Mouse (Mus musculus) kidney, embryonic 16.5 days (tissue): ENCODE measurements at regions not wholly inside any gene's neighbourhood (a gene's known extent, or its start where the extent isn't known, plus 50 kb on each side); places are given as distances from the start of the nearest gene placed in this dataset.
"Not testable (repeated sequence)": the region's sequence is repeated elsewhere in the genome, so short reads cannot be mapped to it uniquely, and the experiment has no call there.

Source experiments
- ATAC-seq: fragments of 200-750 bp; cut with Nextera tagmentation; 2 replicates; pipeline ENCODE4 v1.8.0; 2017; ENCODE audit warnings: moderate TSS enrichment; ENCODE audit not compliant: low FRiP score, low TSS enrichment
- H3K27ac ChIP-seq: fragments of 300-500 bp; sonication (generic); 2 replicates; pipeline ENCODE4 v1.5.1; 2014; ENCODE audit warnings: low read length
- H3K27me3 ChIP-seq: fragments of 300-500 bp; sonication (generic); 2 replicates; pipeline ENCODE4 v1.6.1; 2014; ENCODE audit warnings: low read length, control low read depth, mixed read lengths; ENCODE audit not compliant: insufficient read depth
- H3K36me3 ChIP-seq: fragments of 300-500 bp; sonication (generic); 2 replicates; pipeline ENCODE4 v1.6.1; 2014; ENCODE audit warnings: low read length, control low read depth, mixed read lengths; ENCODE audit not compliant: insufficient read depth
- H3K4me1 ChIP-seq: fragments of 300-500 bp; sonication (generic); 2 replicates; pipeline ENCODE4 v1.6.1; 2014; ENCODE audit warnings: low read length, control low read depth, mixed read lengths; ENCODE audit not compliant: insufficient read depth
- H3K4me2 ChIP-seq: fragments of 300-500 bp; sonication (generic); replicated peaks from 2 replicates; pipeline ENCODE4 v1.6.1; 2014; ENCODE audit warnings: low read depth, low read length
- H3K4me3 ChIP-seq: fragments of 300-500 bp; sonication (generic); 2 replicates; pipeline ENCODE4 v1.5.1; 2014; ENCODE audit warnings: mild to moderate bottlenecking, low read length
- H3K9ac ChIP-seq: fragments of 300-500 bp; sonication (generic); replicated peaks from 2 replicates; pipeline ENCODE4 v1.6.1; 2014; ENCODE audit warnings: low read length
- H3K9me3 ChIP-seq: fragments of 300-500 bp; sonication (generic); 2 replicates; pipeline ENCODE4 v1.6.1; 2016; ENCODE audit warnings: low read length, control low read depth
- WGBS: fragments of 180-500 bp; shearing (Covaris S2); extraction: QIAGEN DNeasy Blood & Tissue Kit; methylation state at CpG from one replicate; pipeline ENCODE4 v1.1.7; 2014; 5-methylcytosine and 5-hydroxymethylcytosine counted together

- no peak overlapping the region for H3K9ac ChIP-seq
- no peak overlapping the region for H3K4me3 ChIP-seq
- no peaks in the 10 kb centered on the region for H3K4me1 ChIP-seq
- H3K36me3 ChIP-seq: no peaks in the 10 kb centered on the region
- no peak overlapping the region for H3K4me2 ChIP-seq
- no peak overlapping the region for H3K27ac ChIP-seq
- no peaks in the 10 kb centered on the region for H3K27me3 ChIP-seq
- H3K9me3 ChIP-seq: no peaks in the 10 kb centered on the region
- no peak for ATAC-seq
Observed at GRCm38 (mm10) chr10:15321480-15321879, 603.5 kb upstream of the Gje1 start.

GRCm38 (mm10) chr10:15317017-15317607 is 599.1 kb upstream of the Gje1 start:
- ATAC-seq: no peak
- no peak overlapping the region for H3K4me3 ChIP-seq
- no peaks in the 10 kb centered on the region for H3K27me3 ChIP-seq
- no peaks in the 10 kb centered on the region for H3K36me3 ChIP-seq
- no peaks in the 10 kb centered on the region for H3K4me1 ChIP-seq
- no peak overlapping the region for H3K9ac ChIP-seq
- WGBS: 64% methylated on average over 2 of the region's 2 CpGs
- no peaks in the 10 kb centered on the region for H3K9me3 ChIP-seq
- H3K27ac ChIP-seq: no peak overlapping the region
- no peak overlapping the region for H3K4me2 ChIP-seq

GRCm38 (mm10) chr10:15310650-15311049 is 592.6 kb upstream of the Gje1 start:
- Histone ChIP-seq H3K9me3 (no peaks in the 10 kb centered on the region), H3K27ac (no peak overlapping the region), H3K36me3 (no peaks in the 10 kb centered on the region), H3K9ac (no peak overlapping the region), H3K4me1 (no peaks in the 10 kb centered on the region), H3K4me3 (no peak overlapping the region), H3K27me3 (no peaks in the 10 kb centered on the region), H3K4me2 (no peak overlapping the region)
- ATAC-seq: no peak
- 69% methylated on average over 2 of the region's 2 CpGs for WGBS

- no peak overlapping the region for H3K27ac ChIP-seq
- ATAC-seq: no peak
- 58% methylated on average over 3 of the region's 3 CpGs for WGBS
Observed at GRCm38 (mm10) chr10:15305811-15306473, 587.9 kb upstream of the Gje1 start.

GRCm38 (mm10) chr10:15300199-15301085 is 582.4 kb upstream of the Gje1 start:
- WGBS: 32% methylated on average over 8 of the region's 8 CpGs
- Histone ChIP-seq H3K36me3 (no peaks in the 10 kb centered on the region), H3K27ac (no peak overlapping the region), H3K4me3 (peak overlapping the region; percentile 22), H3K9me3 (no peaks in the 10 kb centered on the region), H3K4me1 (peaks cover 3% of the 10 kb centered on the region; the same call in 1 of the 2 replicates), H3K27me3 (no peaks in the 10 kb centered on the region), H3K9ac (no peak overlapping the region), H3K4me2 (peak overlapping the region; percentile 48)
- peak; percentile 91 for ATAC-seq

More at GRCm38 (mm10) chr10:15305811-15306473, 587.9 kb upstream of the Gje1 start:
- H3K27me3 ChIP-seq: no peaks in the 10 kb centered on the region
- no peaks in the 10 kb centered on the region for H3K9me3 ChIP-seq
- H3K9ac ChIP-seq: no peak overlapping the region
- H3K36me3 ChIP-seq: no peaks in the 10 kb centered on the region
- H3K4me3 ChIP-seq: no peak overlapping the region
- no peaks in the 10 kb centered on the region; the same call in 1 of the 2 replicates for H3K4me1 ChIP-seq
- H3K4me2 ChIP-seq: no peak overlapping the region

GRCm38 (mm10) chr10:15299331-15300198 is 581.6 kb upstream of the Gje1 start:
- H3K27me3 ChIP-seq: no peaks in the 10 kb centered on the region
- no peak overlapping the region for H3K27ac ChIP-seq
- no peak overlapping the region for H3K4me3 ChIP-seq
- no peak overlapping the region for H3K9ac ChIP-seq
- 38% methylated on average over 11 of the region's 11 CpGs for WGBS
- ATAC-seq: no peak
- no peaks in the 10 kb centered on the region for H3K9me3 ChIP-seq
- no peak overlapping the region for H3K4me2 ChIP-seq
- H3K36me3 ChIP-seq: no peaks in the 10 kb centered on the region
- peaks cover 3% of the 10 kb centered on the region; the same call in 1 of the 2 replicates for H3K4me1 ChIP-seq

- Histone ChIP-seq H3K4me1 (peaks cover 3% of the 10 kb centered on the region; the same call in 1 of the 2 replicates), H3K9me3 (no peaks in the 10 kb centered on the region), H3K9ac (no peak overlapping the region), H3K27me3 (no peaks in the 10 kb centered on the region), H3K4me3 (no peak overlapping the region), H3K27ac (no peak overlapping the region), H3K36me3 (no peaks in the 10 kb centered on the region), H3K4me2 (no peak overlapping the region)
- ATAC-seq: no peak
- WGBS: 91% methylated on average over 2 of the region's 2 CpGs
Observed at GRCm38 (mm10) chr10:15297257-15297656, 579.2 kb upstream of the Gje1 start.

- Histone ChIP-seq H3K27me3 (no peaks in the 10 kb centered on the region), H3K36me3 (no peaks in the 10 kb centered on the region), H3K9me3 (no peaks in the 10 kb centered on the region), H3K27ac (no peak overlapping the region), H3K4me2 (no peak overlapping the region), H3K4me1 (no peaks in the 10 kb centered on the region), H3K9ac (no peak overlapping the region), H3K4me3 (no peak overlapping the region)
- WGBS: 80% methylated on average over 1 of the region's 1 CpGs
- no peak for ATAC-seq
Observed at GRCm38 (mm10) chr10:15294125-15294524, 576.1 kb upstream of the Gje1 start.

GRCm38 (mm10) chr10:15263337-15263736 is 545.3 kb upstream of the Gje1 start:
- ATAC-seq, H3K27me3 ChIP-seq, H3K4me3 ChIP-seq, H3K9me3 ChIP-seq, H3K9ac ChIP-seq, H3K4me2 ChIP-seq, H3K4me1 ChIP-seq, H3K36me3 ChIP-seq, H3K27ac ChIP-seq: not testable (repeated sequence)
- WGBS: 45% methylated on average over 1 of the region's 1 CpGs
